Mouse (Mus musculus): ENCODE measurements around the gene Atxn3. TPM values are rescaled to one million over a fixed set of nuclear protein-coding genes. Genes with fewer than 3 reads are reported as not detected.

The Atxn3 gene
- polyA plus RNA-seq, 1 experiment from 2014 or later, result 14.5 TPM

DNA sequence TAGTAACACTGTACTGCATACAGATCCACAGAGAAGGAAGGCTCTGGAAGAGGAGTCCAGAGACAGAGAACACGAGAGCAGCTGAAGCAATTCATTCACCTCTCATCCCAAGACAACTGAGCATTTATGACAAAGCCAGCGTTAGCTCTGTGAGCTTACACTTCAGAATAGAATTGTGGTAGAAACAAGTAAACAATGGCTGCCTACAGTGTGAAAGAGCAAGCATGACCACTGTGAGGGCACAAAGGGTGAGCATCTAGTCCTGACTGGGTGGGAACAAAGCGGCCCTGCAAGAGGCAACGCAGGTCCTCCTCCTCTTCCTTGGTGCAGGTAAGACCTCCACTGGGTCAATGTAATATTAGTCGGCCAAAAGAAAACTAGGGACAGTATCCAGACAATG is 67.0 kb downstream of the Atxn3 start:
- peaks cover 52% of the 10 kb centered on the region for H3K36me3 ChIP-seq (ENCODE audit: insufficient read depth)
- no peak overlapping the region for H3K4me2 ChIP-seq
- no peak overlapping the region for H3K4me3 ChIP-seq (ENCODE audit: low read depth, low read length)
- TF ChIP-seq CTCF (IDR thresholded peaks at IDR 0.05; ENCODE audit: low read depth), result no peak
- no peak overlapping the region for H3K9ac ChIP-seq
- WGBS, result 91% methylated on average over 5 of the region's 5 CpGs
- no peaks in the 10 kb centered on the region for H3K27me3 ChIP-seq (ENCODE audit: insufficient read depth, low read length)
- no peak for DNase-seq
- H3K4me1 ChIP-seq (ENCODE audit: insufficient read depth), result no peaks in the 10 kb centered on the region
- H3K9me3 ChIP-seq (ENCODE audit: low read depth, low read length), result no peaks in the 10 kb centered on the region
- H3K27ac ChIP-seq (ENCODE audit: low read depth), result no peak overlapping the region
- no peak for ATAC-seq (ENCODE audit: insufficient read depth)

GRCm38 (mm10) chr12:101889351-101889750 is 68.7 kb downstream of the Atxn3 start:
- ATAC-seq (ENCODE audit: insufficient read depth), result no peak
- Histone ChIP-seq H3K4me2 (no peak overlapping the region), H3K4me1 (ENCODE audit: insufficient read depth) (no peaks in the 10 kb centered on the region), H3K27ac (ENCODE audit: low read depth) (no peak overlapping the region), H3K4me3 (ENCODE audit: low read depth, low read length) (no peak overlapping the region), H3K27me3 (ENCODE audit: insufficient read depth, low read length) (no peaks in the 10 kb centered on the region), H3K36me3 (ENCODE audit: insufficient read depth) (peaks cover 63% of the 10 kb centered on the region), H3K9ac (no peak overlapping the region), H3K9me3 (ENCODE audit: low read depth, low read length) (no peaks in the 10 kb centered on the region)
- no peak for DNase-seq
- WGBS, result 86% methylated on average over 3 of the region's 3 CpGs
- no peak for TF ChIP-seq CTCF (IDR thresholded peaks at IDR 0.05; ENCODE audit: low read depth)

DNA sequence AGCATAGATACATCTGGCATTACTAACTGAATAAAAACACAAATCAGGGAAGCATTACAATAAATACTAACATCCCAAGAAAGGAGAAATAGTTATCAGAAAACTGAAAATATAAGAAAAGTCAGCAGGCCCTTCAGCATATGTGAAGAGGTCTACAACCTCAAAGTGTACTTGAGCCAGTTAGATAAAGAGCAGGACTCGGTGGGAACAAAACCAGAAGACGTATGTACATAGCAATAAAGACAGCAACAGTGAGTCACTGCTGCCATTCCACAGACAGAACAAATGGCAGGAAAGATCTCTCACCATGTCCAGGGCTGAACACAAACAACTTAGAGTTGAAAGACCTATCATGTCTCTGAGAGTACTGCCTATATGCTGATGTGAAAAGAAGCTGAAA is 69.7 kb downstream of the Atxn3 start:
- TF ChIP-seq CTCF (IDR thresholded peaks at IDR 0.05; ENCODE audit: low read depth), result no peak
- no peaks in the 10 kb centered on the region for H3K4me1 ChIP-seq (ENCODE audit: insufficient read depth)
- no peaks in the 10 kb centered on the region for H3K27me3 ChIP-seq (ENCODE audit: insufficient read depth, low read length)
- H3K4me2 ChIP-seq, result no peak overlapping the region
- ATAC-seq (ENCODE audit: insufficient read depth) (no peak), DNase-seq (no peak)
- no peak overlapping the region for H3K9ac ChIP-seq
- 65% methylated on average over 2 of the region's 2 CpGs for WGBS
- peaks cover 67% of the 10 kb centered on the region for H3K36me3 ChIP-seq (ENCODE audit: insufficient read depth)
- no peak overlapping the region for H3K27ac ChIP-seq (ENCODE audit: low read depth)
- no peaks in the 10 kb centered on the region for H3K9me3 ChIP-seq (ENCODE audit: low read depth, low read length)
- no peak overlapping the region for H3K4me3 ChIP-seq (ENCODE audit: low read depth, low read length)

DNA sequence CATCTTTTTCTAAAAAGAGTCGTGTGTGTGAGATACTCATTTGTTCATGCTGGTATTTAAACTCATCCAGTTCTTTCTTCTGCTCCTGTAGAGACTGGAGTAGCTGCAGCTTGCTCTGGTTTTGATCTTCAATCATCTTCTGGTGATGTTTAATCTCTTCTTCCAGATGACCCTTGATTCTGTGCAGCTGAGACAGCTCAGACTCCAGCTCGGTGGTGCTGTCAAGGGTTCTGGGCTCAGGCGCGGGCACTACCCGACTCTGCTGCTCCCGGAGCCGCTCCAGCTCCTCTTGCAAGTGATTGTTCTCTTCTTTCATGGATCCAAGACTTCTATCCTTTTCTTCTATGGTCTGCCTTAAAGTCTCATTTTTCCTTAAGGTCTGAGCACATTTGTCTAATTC is 73.1 kb downstream of the Atxn3 start:
- H3K4me1 ChIP-seq (ENCODE audit: insufficient read depth), result no peaks in the 10 kb centered on the region
- H3K36me3 ChIP-seq (ENCODE audit: insufficient read depth), result peaks cover 64% of the 10 kb centered on the region
- H3K27ac ChIP-seq (ENCODE audit: low read depth), result no peak overlapping the region
- WGBS, result 89% methylated on average over 7 of the region's 7 CpGs
- no peaks in the 10 kb centered on the region for H3K9me3 ChIP-seq (ENCODE audit: low read depth, low read length)
- ATAC-seq (ENCODE audit: insufficient read depth) (no peak), DNase-seq (no peak)
- no peak for TF ChIP-seq CTCF (IDR thresholded peaks at IDR 0.05; ENCODE audit: low read depth)
- H3K9ac ChIP-seq, result no peak overlapping the region
- no peak overlapping the region for H3K4me3 ChIP-seq (ENCODE audit: low read depth, low read length)
- H3K27me3 ChIP-seq (ENCODE audit: insufficient read depth, low read length), result no peaks in the 10 kb centered on the region
- no peak overlapping the region for H3K4me2 ChIP-seq

GRCm38 (mm10) chr12:101876374-101876773 is 81.7 kb downstream of the Atxn3 start:
- no peak for DNase-seq
- no peak overlapping the region for H3K4me2 ChIP-seq
- H3K9me3 ChIP-seq (ENCODE audit: low read depth, low read length), result no peaks in the 10 kb centered on the region
- H3K27ac ChIP-seq (ENCODE audit: low read depth), result no peak overlapping the region
- ATAC-seq (ENCODE audit: insufficient read depth), result no peak
- no peak overlapping the region for H3K4me3 ChIP-seq (ENCODE audit: low read depth, low read length)
- TF ChIP-seq CTCF (IDR thresholded peaks at IDR 0.05; ENCODE audit: low read depth), result no peak
- H3K9ac ChIP-seq, result no peak overlapping the region
- H3K27me3 ChIP-seq (ENCODE audit: insufficient read depth, low read length), result no peaks in the 10 kb centered on the region
- peaks cover 57% of the 10 kb centered on the region for H3K36me3 ChIP-seq (ENCODE audit: insufficient read depth)
- 84% methylated on average over 2 of the region's 2 CpGs for WGBS
- H3K4me1 ChIP-seq (ENCODE audit: insufficient read depth), result no peaks in the 10 kb centered on the region

- H3K27me3 ChIP-seq (ENCODE audit: insufficient read depth, low read length), result no peaks in the 10 kb centered on the region
- H3K4me2 ChIP-seq, result no peak overlapping the region
- H3K27ac ChIP-seq (ENCODE audit: low read depth), result no peak overlapping the region
- H3K36me3 ChIP-seq (ENCODE audit: insufficient read depth), result peaks cover 50% of the 10 kb centered on the region
- WGBS, result 62% methylated on average over 1 of the region's 1 CpGs
- no peaks in the 10 kb centered on the region for H3K9me3 ChIP-seq (ENCODE audit: low read depth, low read length)
- peak; percentile 84 for DNase-seq
- peak; percentile 28; the same call in 1 of the 2 replicates for ATAC-seq (ENCODE audit: insufficient read depth)
- H3K9ac ChIP-seq, result no peak overlapping the region
- no peak overlapping the region for H3K4me3 ChIP-seq (ENCODE audit: low read depth, low read length)
- TF ChIP-seq CTCF (IDR thresholded peaks at IDR 0.05; ENCODE audit: low read depth), result peak; percentile 51
- no peaks in the 10 kb centered on the region for H3K4me1 ChIP-seq (ENCODE audit: insufficient read depth)
These were observed 82.9 kb downstream of the Atxn3 start for GRCm38 (mm10) chr12:101875107-101875506.

Other genes starting within 250 kb of the Atxn3 start
- 2.4 and 3.6 TPM in 2 replicates for gene Tc2n, start 239.7 kb downstream of the Atxn3 start, polyA plus RNA-seq (2014; fragmentation: Nextera tagmentation; extraction: Ambion mirVana)
- gene Fbln5, start 139.2 kb downstream of the Atxn3 start, polyA plus RNA-seq (2014; fragmentation: Nextera tagmentation; extraction: Ambion mirVana), result 66.9 and 77.1 TPM in 2 replicates
- 23.5 and 25.9 TPM in 2 replicates for gene Trip11, start 45.0 kb downstream of the Atxn3 start, polyA plus RNA-seq (2014; fragmentation: Nextera tagmentation; extraction: Ambion mirVana)
- 34.9 and 35.8 TPM in 2 replicates for gene Cpsf2, start 17.7 kb upstream of the Atxn3 start, polyA plus RNA-seq (2014; fragmentation: Nextera tagmentation; extraction: Ambion mirVana)
- gene Slc24a4, start 170.5 kb upstream of the Atxn3 start, polyA plus RNA-seq (2014; fragmentation: Nextera tagmentation; extraction: Ambion mirVana), result 0.89 and 1.1 TPM in 2 replicates